Mouse (Mus musculus) forebrain, embryonic 16.5 days (tissue): ENCODE results near the gene Mst1r. TPM values are rescaled to one million over a fixed set of nuclear protein-coding genes. Genes with fewer than 3 reads are reported as not detected.

Experiments
- ATAC-seq: fragments of 200-750 bp; cut with Nextera tagmentation; 2 replicates; pipeline ENCODE4 v1.8.0; 2017; ENCODE audit warnings: mild to moderate bottlenecking, moderate library complexity
- H3K27ac ChIP-seq: fragments of 300-500 bp; sonication (generic); 2 replicates; pipeline ENCODE4 v1.5.1; 2014; ENCODE audit warnings: low read length, control low read depth
- H3K27me3 ChIP-seq: fragments of 300-500 bp; sonication (generic); replicated peaks from 2 replicates; pipeline ENCODE4 v1.6.1; 2014; ENCODE audit warnings: low read length; ENCODE audit not compliant: control insufficient read depth, insufficient read depth
- H3K36me3 ChIP-seq: fragments of 300-500 bp; sonication (generic); 2 replicates; pipeline ENCODE4 v1.6.1; 2014; ENCODE audit not compliant: control insufficient read depth, insufficient read depth
- H3K4me1 ChIP-seq: fragments of 300-500 bp; sonication (generic); replicated peaks from 2 replicates; pipeline ENCODE4 v1.6.1; 2014; ENCODE audit warnings: low read length; ENCODE audit not compliant: control insufficient read depth, insufficient read depth
- H3K4me2 ChIP-seq: fragments of 300-500 bp; sonication (generic); 2 replicates; pipeline ENCODE4 v1.6.1; 2014; ENCODE audit warnings: mild to moderate bottlenecking, low read length, control low read depth
- H3K4me3 ChIP-seq: fragments of 300-500 bp; sonication (generic); replicated peaks from 2 replicates; pipeline ENCODE4 v1.5.1; 2014; ENCODE audit warnings: mild to moderate bottlenecking, low read length, control low read depth
- H3K9ac ChIP-seq: fragments of 300-500 bp; sonication (generic); replicated peaks from 2 replicates; pipeline ENCODE4 v1.6.1; 2014; ENCODE audit warnings: low read depth, low read length, control low read depth
- H3K9me3 ChIP-seq: fragments of 300-500 bp; sonication (generic); 2 replicates; pipeline ENCODE4 v1.6.1; 2016; ENCODE audit warnings: low read length; ENCODE audit not compliant: control insufficient read depth
- WGBS: fragments of 180-500 bp; shearing (Covaris S2); extraction: QIAGEN DNeasy Blood & Tissue Kit; methylation state at CpG from one replicate; pipeline ENCODE4 v1.1.7; 2014; 5-methylcytosine and 5-hydroxymethylcytosine counted together
- polyA plus RNA-seq: library from polyadenylated mRNA; unstranded; fragments of >200 nt; fragmentation: Nextera tagmentation; extraction: Ambion mirVana; gene quantifications from 2 replicates; pipeline ENCODE4 v1.2.1, GENCODE M21; 2015

Mst1r gene
- polyA plus RNA-seq, 1 experiment from 2014 or later = 1.3 TPM

- H3K4me2 ChIP-seq = no peak overlapping the region
- no peaks in the 10 kb centered on the region for H3K36me3 ChIP-seq
- peak overlapping the region; percentile 17; the same call in 1 of the 2 replicates for H3K27ac ChIP-seq
- H3K4me3 ChIP-seq = no peak overlapping the region
- H3K27me3 ChIP-seq = no peaks in the 10 kb centered on the region
- H3K9ac ChIP-seq = no peak overlapping the region
- no peak for ATAC-seq
- H3K9me3 ChIP-seq = no peaks in the 10 kb centered on the region
- H3K4me1 ChIP-seq = peaks cover 16% of the 10 kb centered on the region
- WGBS = 63% methylated on average over 9 of the region's 9 CpGs
Measured at GRCm38 (mm10) chr9:107926920-107927420, 20.3 kb downstream of the Mst1r start.

DNA sequence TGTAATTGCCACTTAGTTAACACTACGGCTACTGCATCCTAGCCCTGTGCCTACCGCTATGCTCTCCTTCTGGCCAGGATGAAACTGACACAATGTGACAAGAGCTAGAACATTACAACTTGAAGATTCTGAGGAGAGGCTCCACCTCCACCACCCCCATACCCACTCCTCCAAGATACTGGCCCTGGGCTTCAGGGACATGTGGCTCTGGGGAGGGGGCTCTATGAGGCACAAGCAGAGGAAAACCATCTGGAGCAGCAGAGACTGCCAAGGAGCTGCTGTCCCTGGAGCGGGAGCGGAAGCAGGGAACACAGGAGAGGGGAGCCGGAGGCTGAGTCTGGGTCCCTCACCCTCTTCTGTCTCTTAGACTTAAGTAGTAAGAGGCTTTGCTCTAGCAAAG, 21.1 kb downstream of the Mst1r start:
- H3K4me2 ChIP-seq = no peak overlapping the region
- H3K9ac ChIP-seq = no peak overlapping the region
- H3K27me3 ChIP-seq = no peaks in the 10 kb centered on the region
- H3K27ac ChIP-seq = peak overlapping the region; percentile 17; the same call in 1 of the 2 replicates
- no peaks in the 10 kb centered on the region for H3K9me3 ChIP-seq
- ATAC-seq = peak; percentile 64
- no peaks in the 10 kb centered on the region for H3K36me3 ChIP-seq
- 77% methylated on average over 5 of the region's 5 CpGs for WGBS
- H3K4me1 ChIP-seq = peaks cover 19% of the 10 kb centered on the region
- H3K4me3 ChIP-seq = no peak overlapping the region

DNA sequence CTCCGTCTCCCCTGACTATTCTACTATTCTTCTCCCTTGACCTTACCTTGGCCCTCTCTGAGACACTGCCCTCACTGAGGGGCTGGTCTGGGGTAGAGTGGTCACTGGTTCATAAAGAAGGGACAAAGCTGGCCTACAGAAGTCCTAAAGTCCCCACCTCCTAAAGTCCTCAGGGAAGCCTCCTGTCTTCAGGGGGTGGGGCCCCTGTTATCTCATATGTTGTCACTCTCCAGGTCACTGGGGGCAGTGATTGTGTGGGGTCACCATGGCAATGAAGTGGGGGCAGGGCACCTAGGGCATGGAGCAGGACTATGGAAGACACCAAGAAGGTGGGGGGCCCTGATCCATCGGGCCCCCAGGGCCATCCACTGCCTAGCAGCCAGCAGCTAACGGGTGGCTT, 21.5 kb downstream of the Mst1r start, which contains the start of gene Actl11:
Actl11 (plus strand) TSS at position 301 of the 400 bp plus-strand sequence.
- H3K9me3 ChIP-seq = no peaks in the 10 kb centered on the region
- no peak within 1 kb of the TSS for H3K4me3 ChIP-seq
- WGBS = 77% methylated on average over 3 of the region's 3 CpGs
- H3K4me1 ChIP-seq = peaks cover 19% of the 10 kb centered on the region
- H3K27me3 ChIP-seq = no peaks in the 10 kb centered on the region
- H3K9ac ChIP-seq = no peak within 1 kb of the TSS
- H3K27ac ChIP-seq = peak within 1 kb of the TSS; percentile 17; the same call in 1 of the 2 replicates
- ATAC-seq = no peak
- H3K4me2 ChIP-seq = no peak within 1 kb of the TSS
- no peaks in the 10 kb centered on the region for H3K36me3 ChIP-seq

DNA sequence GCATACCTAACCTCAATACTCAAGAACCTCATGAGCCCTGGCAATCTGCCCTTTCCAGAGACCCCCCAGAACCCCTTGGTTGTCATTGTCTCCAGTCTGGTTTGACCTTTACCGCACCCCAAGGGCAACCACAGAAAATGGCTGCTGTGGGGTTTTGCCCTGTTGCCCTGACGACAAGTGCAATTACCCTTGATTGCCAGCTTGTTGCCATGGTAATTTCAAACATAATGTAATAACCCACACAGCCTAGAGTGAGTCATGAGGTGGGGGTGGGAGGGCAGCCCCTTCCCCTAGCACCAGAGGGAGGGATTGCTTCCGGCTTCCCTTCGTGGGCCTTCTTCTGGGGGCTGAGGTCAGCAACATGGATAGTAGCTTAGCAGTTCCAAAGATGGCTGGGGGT, 25.5 kb downstream of the Mst1r start:
- no peaks in the 10 kb centered on the region for H3K36me3 ChIP-seq
- no peak overlapping the region for H3K4me3 ChIP-seq
- no peak overlapping the region for H3K4me2 ChIP-seq
- H3K9ac ChIP-seq = no peak overlapping the region
- peaks cover 21% of the 10 kb centered on the region for H3K4me1 ChIP-seq
- no peak overlapping the region for H3K27ac ChIP-seq
- no peaks in the 10 kb centered on the region; the same call in 1 of the 2 replicates for H3K27me3 ChIP-seq
- ATAC-seq = peak; percentile 30; the same call in 1 of the 2 replicates
- WGBS = 56% methylated on average over 4 of the region's 4 CpGs
- no peaks in the 10 kb centered on the region for H3K9me3 ChIP-seq

GRCm38 (mm10) chr9:107934146-107934545, 27.5 kb downstream of the Mst1r start:
- no peak overlapping the region for H3K9ac ChIP-seq
- 83% methylated on average over 11 of the region's 11 CpGs for WGBS
- H3K27ac ChIP-seq = no peak overlapping the region
- no peaks in the 10 kb centered on the region; the same call in 1 of the 2 replicates for H3K27me3 ChIP-seq
- no peaks in the 10 kb centered on the region for H3K36me3 ChIP-seq
- H3K4me3 ChIP-seq = no peak overlapping the region
- no peak overlapping the region for H3K4me2 ChIP-seq
- no peak for ATAC-seq
- H3K9me3 ChIP-seq = no peaks in the 10 kb centered on the region
- H3K4me1 ChIP-seq = peaks cover 22% of the 10 kb centered on the region

DNA sequence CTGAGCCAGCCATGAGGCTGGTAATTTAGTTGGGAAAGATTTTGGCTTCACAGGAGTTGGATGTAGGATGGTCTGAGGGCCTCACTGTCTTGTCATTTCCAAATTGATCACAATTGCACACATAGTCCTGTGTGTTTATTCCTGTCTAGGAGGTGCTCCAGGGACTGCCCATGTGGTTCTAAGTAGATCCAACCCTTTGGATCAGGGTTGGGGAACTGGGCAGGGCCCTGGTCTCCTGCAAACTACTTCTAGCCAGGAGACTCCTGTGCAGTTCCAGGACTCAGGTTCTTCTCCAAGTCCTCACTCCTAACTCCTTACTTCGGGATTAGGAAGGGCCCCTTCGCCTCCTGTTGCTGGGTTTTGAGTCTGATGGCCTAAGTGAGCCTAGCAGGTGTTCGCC, 28.7 kb downstream of the Mst1r start, which contains the start of gene Camkv:
Camkv (plus strand) TSS at position 301 of the 400 bp plus-strand sequence.
- peak within 1 kb of the TSS; percentile 86 for H3K4me2 ChIP-seq
- no peaks in the 10 kb centered on the region for H3K36me3 ChIP-seq
- 12% methylated on average over 3 of the region's 3 CpGs for WGBS
- H3K27me3 ChIP-seq = no peaks in the 10 kb centered on the region; the same call in 1 of the 2 replicates
- peak within 1 kb of the TSS; percentile 64 for H3K4me3 ChIP-seq
- H3K4me1 ChIP-seq = peaks cover 22% of the 10 kb centered on the region
- no peaks in the 10 kb centered on the region for H3K9me3 ChIP-seq
- H3K9ac ChIP-seq = peak within 1 kb of the TSS; percentile 69
- H3K27ac ChIP-seq = 0 out of 2 replicates have a peak within 1 kb of the TSS, but pooled peaks have one; percentile 20
- 0 out of 2 replicates have a peak, but pooled peaks have one; percentile 3 for ATAC-seq

GRCm38 (mm10) chr9:107935790-107936214, 29.1 kb downstream of the Mst1r start:
- no peaks in the 10 kb centered on the region for H3K9me3 ChIP-seq
- H3K27ac ChIP-seq = 0 out of 2 replicates have a peak overlapping the region, but pooled peaks have one; percentile 20
- H3K36me3 ChIP-seq = no peaks in the 10 kb centered on the region
- H3K4me2 ChIP-seq = peak overlapping the region; percentile 86
- H3K27me3 ChIP-seq = no peaks in the 10 kb centered on the region; the same call in 1 of the 2 replicates
- under 1% methylated on average over 41 of the region's 41 CpGs for WGBS
- peak; percentile 44 for ATAC-seq
- peaks cover 22% of the 10 kb centered on the region for H3K4me1 ChIP-seq
- peak overlapping the region; percentile 64 for H3K4me3 ChIP-seq
- H3K9ac ChIP-seq = peak overlapping the region; percentile 69

DNA sequence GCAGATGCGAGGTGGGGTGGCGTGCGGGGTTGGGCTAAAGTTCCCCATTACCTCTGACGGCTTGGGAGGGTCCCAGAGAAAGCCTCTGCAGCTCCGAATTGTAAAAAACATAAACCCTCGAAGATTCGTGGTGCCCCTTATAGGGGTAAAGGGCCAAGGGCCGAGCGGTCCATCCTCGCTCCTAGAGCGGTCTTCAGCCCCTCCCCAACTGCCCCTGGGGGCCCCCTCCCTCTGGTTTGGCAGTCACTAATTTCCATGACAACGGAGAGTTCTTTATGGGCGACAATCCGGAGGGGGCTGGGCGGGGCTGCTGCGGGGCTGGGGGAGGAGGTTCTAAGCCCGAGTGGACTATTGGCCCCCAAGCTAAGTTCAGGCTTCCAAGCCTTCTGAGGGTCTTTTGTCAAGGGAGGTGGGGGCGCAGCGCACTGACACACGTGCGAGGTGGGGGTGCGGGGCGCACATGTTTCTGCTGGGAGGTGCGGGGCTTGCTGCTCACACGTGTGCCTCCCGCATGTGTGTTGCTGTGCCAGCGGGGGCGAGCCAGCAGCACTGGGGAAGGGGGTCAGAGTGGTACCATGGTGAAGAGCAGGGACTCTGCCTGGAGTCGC, 29.6 kb downstream of the Mst1r start:
- H3K36me3 ChIP-seq = no peaks in the 10 kb centered on the region
- peak overlapping the region; percentile 86 for H3K4me2 ChIP-seq
- H3K9me3 ChIP-seq = no peaks in the 10 kb centered on the region
- WGBS = under 1% methylated on average over 29 of the region's 29 CpGs
- H3K4me3 ChIP-seq = peak overlapping the region; percentile 64
- no peaks in the 10 kb centered on the region; the same call in 1 of the 2 replicates for H3K27me3 ChIP-seq
- ATAC-seq = peak; percentile 51
- H3K27ac ChIP-seq = no peak overlapping the region
- H3K9ac ChIP-seq = peak overlapping the region; percentile 69
- H3K4me1 ChIP-seq = peaks cover 22% of the 10 kb centered on the region

GRCm38 (mm10) chr9:107936831-107937230, 30.2 kb downstream of the Mst1r start:
- H3K9me3 ChIP-seq = no peaks in the 10 kb centered on the region
- H3K27me3 ChIP-seq = no peaks in the 10 kb centered on the region; the same call in 1 of the 2 replicates
- peak overlapping the region; percentile 64 for H3K4me3 ChIP-seq
- peak overlapping the region; percentile 86 for H3K4me2 ChIP-seq
- H3K27ac ChIP-seq = no peak overlapping the region
- peaks cover 22% of the 10 kb centered on the region for H3K4me1 ChIP-seq
- H3K36me3 ChIP-seq = no peaks in the 10 kb centered on the region
- WGBS = 11% methylated on average over 3 of the region's 3 CpGs
- no peak for ATAC-seq
- H3K9ac ChIP-seq = peak overlapping the region; percentile 69
